Mouse (Mus musculus) bone marrow, adult 2 months (tissue): ENCODE data around the gene Wdr89.

ENCODE experiments used
- CTCF ChIP-seq: fragments of 200-500 bp; IDR thresholded peaks from 2 replicates; pipeline ENCODE4 v1.5.1; 2011; ENCODE audit warnings: low read length, control low read depth; ENCODE audit not compliant: control insufficient read depth, insufficient read depth
- POLR2A ChIP-seq: fragments of 200-500 bp; IDR thresholded peaks from 2 replicates; pipeline ENCODE4 v1.6.1; 2011; ENCODE audit warnings: low read depth, mild to moderate bottlenecking, control low read depth, low read length, borderline replicate concordance; ENCODE audit not compliant: control insufficient read depth

- TF ChIP-seq CTCF (no peak), POLR2A (no peak)
These were observed 74.9 kb downstream of the Wdr89 start for GRCm38 (mm10) chr12:75594404-75594803.
